Mouse (Mus musculus): Measurements from ENCODE around the gene Dleu7. TPM values are rescaled to one million over a fixed set of nuclear protein-coding genes. Genes with fewer than 3 reads are reported as not detected.
A peak's percentile ranks its signal among the peaks of the same experiment; 100 is the strongest.

Gene Dleu7
- polyA plus RNA-seq, 1 experiment from 2014 or later = 0.57 TPM

DNA sequence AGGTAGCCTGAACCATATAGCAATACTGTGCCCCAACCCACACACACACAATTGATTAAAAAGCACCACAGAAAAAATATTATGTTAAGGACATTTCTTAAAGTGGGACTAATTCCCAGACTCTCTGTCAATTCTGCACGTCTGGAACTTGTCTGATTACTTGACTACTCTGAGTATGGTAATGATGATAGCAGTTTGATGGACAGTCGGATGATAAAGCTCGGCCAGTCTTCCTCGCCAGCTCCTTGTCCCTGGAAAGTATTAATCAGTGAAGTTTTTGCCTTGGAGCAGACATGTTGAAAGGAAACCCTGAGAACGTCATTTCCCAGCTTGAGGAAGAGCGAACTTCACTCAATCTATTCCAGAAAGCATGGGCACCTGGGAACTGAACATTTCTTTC lies 34.7 kb downstream of the Dleu7 start:
- Histone ChIP-seq H3K4me2 (replicated peaks; ENCODE audit: low read depth) (no peak overlapping the region), H3K27ac (ENCODE audit: low read depth, low read length) (no peak overlapping the region), H3K4me1 (replicated peaks; ENCODE audit: control insufficient read depth, insufficient read depth, low read length) (no peaks in the 10 kb centered on the region), H3K9ac (ENCODE audit: low read depth, low read length) (no peak overlapping the region), H3K4me3 (ENCODE audit: low read depth, low read length) (no peak overlapping the region), H3K9me3 (ENCODE audit: control insufficient read depth) (no peaks in the 10 kb centered on the region), H3K36me3 (ENCODE audit: control insufficient read depth, insufficient read depth) (no peaks in the 10 kb centered on the region), H3K27me3 (replicated peaks; ENCODE audit: control insufficient read depth, insufficient read depth, low read length) (no peaks in the 10 kb centered on the region)
- ATAC-seq = no peak
- 75% methylated on average over 6 of the region's 6 CpGs for WGBS
- no peak for TF ChIP-seq CTCF (IDR thresholded peaks at IDR 0.05; ENCODE audit: low read depth)

DNA sequence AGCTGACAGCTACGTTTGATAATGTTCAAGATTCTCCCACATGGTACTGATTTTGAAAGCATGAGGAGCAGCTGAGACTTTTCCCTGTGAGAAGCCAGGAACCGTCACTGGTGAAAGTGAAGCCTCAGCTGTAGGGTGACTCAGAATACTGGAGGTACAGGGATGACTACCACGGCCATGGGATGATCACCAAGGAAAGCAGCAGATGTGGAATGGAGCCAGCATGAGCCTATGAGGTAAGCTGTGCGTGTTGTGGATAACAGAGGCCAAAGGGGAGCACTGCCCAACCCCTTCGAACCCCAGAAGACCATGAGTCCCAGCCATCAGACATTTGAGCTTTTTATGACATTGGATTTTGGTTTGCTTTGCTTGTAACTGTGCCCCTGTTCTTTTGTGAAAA lies 36.8 kb downstream of the Dleu7 start:
- 81% methylated on average over 5 of the region's 5 CpGs for WGBS
- Histone ChIP-seq H3K4me2 (replicated peaks; ENCODE audit: low read depth) (no peak overlapping the region), H3K4me3 (ENCODE audit: low read depth, low read length) (no peak overlapping the region), H3K27me3 (replicated peaks; ENCODE audit: control insufficient read depth, insufficient read depth, low read length) (no peaks in the 10 kb centered on the region), H3K9ac (ENCODE audit: low read depth, low read length) (no peak overlapping the region), H3K9me3 (ENCODE audit: control insufficient read depth) (no peaks in the 10 kb centered on the region), H3K36me3 (ENCODE audit: control insufficient read depth, insufficient read depth) (no peaks in the 10 kb centered on the region), H3K27ac (ENCODE audit: low read depth, low read length) (no peak overlapping the region), H3K4me1 (replicated peaks; ENCODE audit: control insufficient read depth, insufficient read depth, low read length) (no peaks in the 10 kb centered on the region)
- no peak for ATAC-seq
- TF ChIP-seq CTCF (IDR thresholded peaks at IDR 0.05; ENCODE audit: low read depth) = no peak

DNA sequence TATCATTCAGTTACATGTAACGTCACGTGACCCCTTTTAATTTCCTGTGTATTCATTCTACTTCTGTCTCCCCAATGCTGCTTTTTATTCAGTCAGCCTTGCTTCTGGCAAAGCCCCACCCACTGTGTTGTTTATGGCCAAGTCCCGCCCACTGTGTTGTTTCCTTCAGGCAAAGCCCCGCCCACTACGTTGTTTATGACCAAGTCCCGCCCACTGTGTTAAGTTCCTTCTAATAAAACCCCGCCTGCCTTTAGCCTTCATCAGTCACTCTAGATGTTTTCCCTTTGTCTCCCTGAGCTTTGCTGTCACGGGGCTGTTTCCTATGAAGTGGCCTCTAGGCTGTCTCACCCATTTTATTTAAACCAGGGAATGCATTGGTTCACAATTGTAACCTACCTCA lies 38.5 kb downstream of the Dleu7 start:
- H3K4me1 ChIP-seq (replicated peaks; ENCODE audit: control insufficient read depth, insufficient read depth, low read length) = no peaks in the 10 kb centered on the region
- H3K4me3 ChIP-seq (ENCODE audit: low read depth, low read length) = no peak overlapping the region
- no peak overlapping the region for H3K27ac ChIP-seq (ENCODE audit: low read depth, low read length)
- no peak for TF ChIP-seq CTCF (IDR thresholded peaks at IDR 0.05; ENCODE audit: low read depth)
- WGBS = 57% methylated on average over 8 of the region's 8 CpGs
- H3K36me3 ChIP-seq (ENCODE audit: control insufficient read depth, insufficient read depth) = no peaks in the 10 kb centered on the region
- ATAC-seq = no peak
- no peaks in the 10 kb centered on the region for H3K27me3 ChIP-seq (replicated peaks; ENCODE audit: control insufficient read depth, insufficient read depth, low read length)
- no peaks in the 10 kb centered on the region for H3K9me3 ChIP-seq (ENCODE audit: control insufficient read depth)
- no peak overlapping the region for H3K9ac ChIP-seq (ENCODE audit: low read depth, low read length)
- H3K4me2 ChIP-seq (replicated peaks; ENCODE audit: low read depth) = no peak overlapping the region

GRCm38 (mm10) chr14:62251999-62252398 lies 40.8 kb downstream of the Dleu7 start:
- Histone ChIP-seq H3K4me3 (ENCODE audit: low read depth, low read length) (no peak overlapping the region), H3K4me1 (replicated peaks; ENCODE audit: control insufficient read depth, insufficient read depth, low read length) (no peaks in the 10 kb centered on the region), H3K9me3 (ENCODE audit: control insufficient read depth) (no peaks in the 10 kb centered on the region), H3K36me3 (ENCODE audit: control insufficient read depth, insufficient read depth) (no peaks in the 10 kb centered on the region), H3K27ac (ENCODE audit: low read depth, low read length) (no peak overlapping the region), H3K9ac (ENCODE audit: low read depth, low read length) (no peak overlapping the region), H3K4me2 (replicated peaks; ENCODE audit: low read depth) (no peak overlapping the region), H3K27me3 (replicated peaks; ENCODE audit: control insufficient read depth, insufficient read depth, low read length) (no peaks in the 10 kb centered on the region)
- WGBS = 6% methylated on average over 4 of the region's 4 CpGs
- no peak for ATAC-seq
- TF ChIP-seq CTCF (IDR thresholded peaks at IDR 0.05; ENCODE audit: low read depth) = peak; percentile 91

- no peak for TF ChIP-seq CTCF (IDR thresholded peaks at IDR 0.05; ENCODE audit: low read depth)
- H3K4me2 ChIP-seq (replicated peaks; ENCODE audit: low read depth) = no peak overlapping the region
- no peak overlapping the region for H3K9ac ChIP-seq (ENCODE audit: low read depth, low read length)
- no peaks in the 10 kb centered on the region for H3K9me3 ChIP-seq (ENCODE audit: control insufficient read depth)
- H3K4me1 ChIP-seq (replicated peaks; ENCODE audit: control insufficient read depth, insufficient read depth, low read length) = no peaks in the 10 kb centered on the region
- no peak overlapping the region for H3K4me3 ChIP-seq (ENCODE audit: low read depth, low read length)
- H3K36me3 ChIP-seq (ENCODE audit: control insufficient read depth, insufficient read depth) = no peaks in the 10 kb centered on the region
- H3K27ac ChIP-seq (ENCODE audit: low read depth, low read length) = no peak overlapping the region
- 87% methylated on average over 3 of the region's 3 CpGs for WGBS
- no peaks in the 10 kb centered on the region for H3K27me3 ChIP-seq (replicated peaks; ENCODE audit: control insufficient read depth, insufficient read depth, low read length)
- no peak for ATAC-seq
These were observed 42.8 kb downstream of the Dleu7 start for GRCm38 (mm10) chr14:62250046-62250445.

DNA sequence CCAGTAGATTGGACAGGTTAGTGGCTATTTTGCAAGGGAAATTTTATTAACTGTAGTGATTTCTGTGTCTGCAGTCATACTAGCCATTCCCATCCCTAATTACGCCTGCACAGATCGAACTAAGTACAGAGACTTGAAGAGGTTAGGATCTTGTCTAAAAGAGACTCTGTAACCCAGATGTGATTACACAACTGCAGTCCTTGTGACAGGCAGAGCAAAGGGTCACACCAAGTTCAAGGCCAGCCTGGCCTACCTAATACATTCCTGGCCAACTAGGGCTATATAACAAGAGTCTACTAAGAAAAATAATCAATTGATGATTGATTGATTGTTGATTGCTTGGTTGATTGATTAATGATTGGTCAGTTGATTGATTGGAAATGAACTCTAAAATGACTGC lies 43.6 kb downstream of the Dleu7 start:
- H3K4me2 ChIP-seq (replicated peaks; ENCODE audit: low read depth) = no peak overlapping the region
- H3K27ac ChIP-seq (ENCODE audit: low read depth, low read length) = no peak overlapping the region
- no peak for ATAC-seq
- H3K36me3 ChIP-seq (ENCODE audit: control insufficient read depth, insufficient read depth) = no peaks in the 10 kb centered on the region
- no peaks in the 10 kb centered on the region for H3K4me1 ChIP-seq (replicated peaks; ENCODE audit: control insufficient read depth, insufficient read depth, low read length)
- no peaks in the 10 kb centered on the region for H3K27me3 ChIP-seq (replicated peaks; ENCODE audit: control insufficient read depth, insufficient read depth, low read length)
- no peaks in the 10 kb centered on the region for H3K9me3 ChIP-seq (ENCODE audit: control insufficient read depth)
- WGBS = 79% methylated on average over 2 of the region's 2 CpGs
- H3K4me3 ChIP-seq (ENCODE audit: low read depth, low read length) = no peak overlapping the region
- no peak overlapping the region for H3K9ac ChIP-seq (ENCODE audit: low read depth, low read length)
- no peak for TF ChIP-seq CTCF (IDR thresholded peaks at IDR 0.05; ENCODE audit: low read depth)

DNA sequence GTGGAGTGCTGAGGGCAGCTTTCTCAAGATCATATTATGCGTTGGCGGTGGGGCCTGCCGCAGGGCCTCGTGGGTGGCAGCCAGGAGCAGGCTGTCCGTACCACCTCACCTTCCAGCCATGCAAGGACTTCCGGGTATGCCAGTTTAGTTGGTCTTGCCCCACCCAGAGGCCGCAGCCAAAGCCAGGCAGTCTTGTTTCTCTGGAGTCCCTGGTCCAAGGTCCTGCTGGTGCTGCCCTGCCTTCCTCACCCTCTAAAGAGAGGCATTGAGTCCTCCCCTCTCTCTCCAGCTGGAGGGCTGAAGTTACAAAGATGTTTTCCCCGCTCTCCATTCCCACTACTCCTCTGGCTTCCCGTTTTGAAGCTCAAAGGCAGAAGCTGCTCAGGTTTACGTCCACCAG lies 44.1 kb downstream of the Dleu7 start:
- 0 out of 2 replicates have a peak, but pooled peaks have one; percentile 16 for TF ChIP-seq CTCF (IDR thresholded peaks at IDR 0.05; ENCODE audit: low read depth)
- Histone ChIP-seq H3K4me1 (replicated peaks; ENCODE audit: control insufficient read depth, insufficient read depth, low read length) (no peaks in the 10 kb centered on the region), H3K27me3 (replicated peaks; ENCODE audit: control insufficient read depth, insufficient read depth, low read length) (no peaks in the 10 kb centered on the region), H3K4me3 (ENCODE audit: low read depth, low read length) (no peak overlapping the region), H3K36me3 (ENCODE audit: control insufficient read depth, insufficient read depth) (no peaks in the 10 kb centered on the region), H3K9me3 (ENCODE audit: control insufficient read depth) (no peaks in the 10 kb centered on the region), H3K27ac (ENCODE audit: low read depth, low read length) (no peak overlapping the region), H3K9ac (ENCODE audit: low read depth, low read length) (no peak overlapping the region), H3K4me2 (replicated peaks; ENCODE audit: low read depth) (no peak overlapping the region)
- ATAC-seq = 0 out of 2 replicates have a peak, but pooled peaks have one; percentile 53
- 80% methylated on average over 10 of the region's 10 CpGs for WGBS
